Mouse (Mus musculus) layer of hippocampus, postnatal 25 days (tissue): ENCODE measurements around the gene Osbpl10. TPM values are rescaled to one million over a fixed set of nuclear protein-coding genes. Genes with fewer than 3 reads are reported as not detected.

Experiments
- DNase-seq, 2 experiments: peaks; one replicate each; pipeline ENCODE4 v3.0.0; 2022; ENCODE audit warnings: mixed read lengths in 2 of 2, low spot score in 1 of 2; ENCODE audit errors: extremely low spot score in 1 of 2
- total RNA-seq, 2 experiments: library from RNA; stranded (reverse); gene quantifications; 2 replicates each; pipeline ENCODE4 v1.2.3; 2021

Osbpl10 gene
- total RNA-seq, 2 experiments from 2014 or later = 20.0 to 20.9 TPM

DNA sequence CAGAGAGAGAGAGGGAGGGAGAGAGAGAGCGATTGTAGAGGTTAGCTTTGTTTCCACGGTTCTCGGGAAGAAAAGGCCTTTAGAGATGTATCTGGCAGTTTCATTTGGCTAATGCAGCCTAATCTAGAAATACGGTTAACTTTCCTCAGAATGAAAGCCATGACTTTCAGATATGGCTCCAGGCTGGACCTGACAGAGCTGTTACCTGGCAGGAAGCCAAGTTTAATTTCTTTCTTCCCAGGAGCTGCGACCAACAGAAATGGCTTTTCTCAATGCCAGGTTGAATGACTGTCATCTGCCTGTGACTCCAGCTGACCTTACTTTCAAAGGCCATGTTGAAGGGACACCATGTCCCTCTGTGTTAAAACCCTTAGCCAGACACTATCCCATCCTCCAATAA, 80.4 kb downstream of the Osbpl10 start:
- no peak for DNase-seq

DNA sequence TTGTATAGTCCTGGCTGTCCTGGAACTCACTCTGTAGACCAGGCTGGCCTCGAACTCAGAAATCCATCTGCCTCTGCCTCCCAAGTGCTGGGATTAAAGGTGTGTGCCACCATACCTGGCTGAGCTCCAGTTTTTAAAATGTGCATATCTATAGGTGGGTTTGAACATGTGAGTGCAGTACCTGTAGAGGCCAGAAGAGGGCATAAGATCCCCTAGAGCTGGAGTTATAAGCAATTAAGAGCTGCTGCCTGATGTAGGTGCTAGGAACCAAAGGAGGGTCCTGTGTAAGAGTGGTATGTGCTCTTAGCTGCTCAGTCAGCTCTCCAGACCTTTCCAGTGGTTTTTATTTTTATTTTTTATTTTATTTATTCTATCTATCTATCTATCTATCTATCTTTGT, 86.5 kb downstream of the Osbpl10 start:
- no peak for DNase-seq

DNA sequence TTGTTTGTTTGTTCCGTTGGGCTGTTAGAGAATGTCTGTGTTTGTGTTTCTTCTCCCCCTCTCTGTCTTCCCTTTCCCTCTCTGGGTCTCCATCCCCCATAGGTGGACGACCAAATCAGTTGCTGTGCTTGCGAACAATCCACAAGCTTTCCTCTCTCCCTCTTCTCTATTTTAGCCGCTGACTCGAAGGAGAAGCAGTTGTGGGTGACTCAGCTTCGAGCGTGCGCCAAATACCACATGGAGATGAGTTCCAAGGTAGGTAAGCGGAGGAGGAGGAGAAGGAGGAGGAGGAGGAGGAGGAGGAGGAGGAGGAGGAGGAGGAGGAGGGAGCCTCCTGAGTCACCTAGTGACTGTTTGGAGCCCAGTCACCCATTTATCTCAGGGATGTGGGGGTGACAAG, 88.7 kb downstream of the Osbpl10 start:
- no peak for DNase-seq

DNA sequence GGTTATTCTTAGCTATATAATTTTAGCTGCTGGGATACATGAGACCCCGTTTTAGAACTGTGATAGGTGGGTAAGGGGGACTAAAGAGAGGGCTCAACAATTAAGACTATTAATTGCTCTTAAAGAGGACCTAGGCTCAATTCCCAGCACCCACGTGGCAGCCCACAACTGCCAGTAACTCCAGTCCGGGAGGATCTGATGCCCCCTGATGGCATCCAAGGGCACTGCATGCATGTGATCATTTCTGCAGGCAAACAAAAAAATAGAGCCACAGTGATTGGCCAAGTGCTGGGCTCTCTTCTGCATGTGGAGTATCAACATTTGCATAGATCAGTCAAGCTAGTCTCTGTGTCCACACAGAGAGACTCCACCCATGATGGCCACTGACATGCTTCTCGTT, 96.8 kb downstream of the Osbpl10 start:
- no peak for DNase-seq

DNA sequence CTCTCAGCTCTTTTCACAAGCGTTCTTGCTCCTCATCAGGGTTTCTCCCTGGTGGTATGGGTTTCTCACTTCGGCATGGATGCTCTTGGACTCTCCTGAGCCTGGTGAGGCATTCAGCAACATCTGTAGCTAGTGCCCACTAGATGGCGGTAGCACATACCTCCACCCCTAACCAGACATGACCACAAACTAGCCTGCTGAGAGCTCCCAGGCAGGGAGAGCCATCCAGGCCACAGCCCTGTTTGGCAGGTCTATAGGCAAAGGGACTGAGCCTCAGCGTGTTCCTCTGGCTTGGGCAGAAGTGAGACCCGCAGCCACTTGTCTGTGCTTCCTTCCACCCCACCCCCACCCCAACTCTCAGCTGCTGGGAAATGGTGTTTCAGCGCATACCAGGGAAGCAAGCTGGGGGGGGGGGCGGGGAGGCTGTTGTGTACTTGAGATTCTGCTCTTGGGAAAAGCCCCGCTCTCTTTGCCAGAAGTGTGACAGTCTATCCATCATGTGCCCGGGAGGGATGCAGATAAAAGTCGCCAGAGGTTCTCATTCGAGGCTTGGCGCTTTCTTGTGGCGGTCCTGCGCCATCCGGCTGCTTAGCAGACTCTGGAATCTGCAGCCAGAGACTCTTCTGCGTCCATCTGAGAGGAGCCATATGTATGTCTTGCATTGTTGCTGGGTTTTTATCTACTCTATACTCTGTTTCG, 110.1 kb downstream of the Osbpl10 start:
- peak; percentile 39 to 56 for DNase-seq

DNA sequence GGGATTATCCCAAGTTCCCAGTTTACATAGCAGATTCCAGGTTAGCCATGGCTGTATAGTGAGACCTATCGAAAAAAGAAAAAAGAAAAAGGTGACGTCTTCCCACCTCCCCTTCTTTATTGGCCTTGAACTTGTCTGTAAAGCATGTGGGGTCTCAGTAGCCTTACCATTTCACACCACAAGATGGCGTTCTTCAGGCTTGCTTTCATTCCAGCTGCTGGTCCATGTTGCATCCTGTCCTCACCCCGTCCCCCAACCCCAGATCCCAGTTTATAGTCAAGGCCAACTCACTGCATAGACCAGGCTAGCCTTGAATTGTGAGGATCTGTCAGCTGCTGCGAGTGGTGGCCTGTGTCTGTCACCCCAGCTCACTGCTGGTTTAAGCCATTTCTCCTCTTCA, 111.3 kb downstream of the Osbpl10 start:
- no peak for DNase-seq

DNA sequence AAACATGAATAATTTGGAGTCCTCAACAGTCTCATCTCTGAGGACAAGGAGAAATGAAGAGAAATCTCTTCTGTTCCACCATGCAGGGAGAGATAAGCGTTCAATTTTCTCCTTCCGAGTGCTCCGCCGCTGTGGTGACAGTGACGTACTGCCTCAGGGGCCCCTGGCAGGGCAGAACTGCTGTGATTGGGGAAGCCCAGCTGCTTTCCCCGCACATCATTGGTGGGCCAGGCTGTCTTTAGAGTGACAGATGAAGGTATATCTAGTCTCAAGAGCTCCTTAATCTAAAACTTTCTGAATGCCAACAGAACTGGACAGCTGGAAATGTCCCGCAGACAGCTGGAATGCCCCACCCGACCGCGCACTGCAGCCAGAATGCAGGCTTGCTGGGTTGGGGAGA, 118.1 kb downstream of the Osbpl10 start:
- no peak for DNase-seq

DNA sequence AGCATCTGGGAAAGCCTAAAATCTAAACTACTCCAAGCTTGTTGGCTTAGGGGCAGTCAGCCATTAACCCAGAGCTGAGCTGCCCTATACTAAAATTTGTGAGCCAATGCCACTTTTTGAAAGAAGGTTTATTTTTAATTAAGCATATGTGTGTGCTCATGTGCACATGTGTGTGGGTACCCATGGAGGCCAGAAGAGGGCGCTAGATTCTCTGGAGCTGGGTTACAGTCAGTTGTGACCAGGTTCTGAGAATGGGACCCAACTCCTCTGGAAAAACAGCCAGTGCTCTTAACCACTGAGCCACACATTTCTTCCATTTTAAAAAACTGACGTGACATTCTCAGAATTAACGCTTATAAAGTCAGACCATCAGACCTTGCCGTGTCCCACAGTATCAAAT, 119.0 kb downstream of the Osbpl10 start:
- DNase-seq = no peak

DNA sequence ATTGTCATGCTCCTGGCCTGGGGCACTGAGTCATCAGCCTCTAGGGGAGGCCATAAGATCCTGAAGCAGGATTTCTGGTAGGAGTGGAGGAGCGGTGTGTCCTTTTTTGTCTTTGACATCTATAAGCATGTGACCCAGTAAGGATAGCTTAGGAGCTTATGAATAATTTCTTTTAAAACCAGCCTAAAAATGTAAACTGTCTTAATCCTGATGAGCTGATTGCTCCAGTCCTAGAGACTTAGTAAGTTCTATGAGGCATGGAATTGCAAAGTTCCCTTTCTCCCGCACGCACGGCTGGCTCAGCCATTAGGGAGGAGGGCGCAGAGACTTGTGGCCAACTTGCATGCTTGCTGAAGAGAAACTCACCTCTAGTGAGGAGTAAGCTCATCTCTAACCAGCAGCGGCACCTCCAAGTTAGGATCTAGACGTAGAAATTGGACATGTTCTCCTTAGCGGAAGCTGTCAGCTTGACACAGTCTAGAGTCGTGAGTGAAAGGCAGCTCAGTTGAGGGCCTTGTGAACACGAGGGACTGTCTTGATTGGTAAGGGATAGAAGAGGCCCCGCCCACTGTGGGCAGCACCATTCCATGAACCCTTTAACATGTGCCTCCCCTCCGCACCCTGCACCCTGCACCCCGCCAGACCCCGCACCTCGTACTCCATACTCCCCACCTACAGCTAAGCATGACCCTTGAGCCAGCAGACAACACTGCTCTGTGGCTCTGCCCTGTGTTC, 122.0 kb downstream of the Osbpl10 start:
- DNase-seq = no peak

DNA sequence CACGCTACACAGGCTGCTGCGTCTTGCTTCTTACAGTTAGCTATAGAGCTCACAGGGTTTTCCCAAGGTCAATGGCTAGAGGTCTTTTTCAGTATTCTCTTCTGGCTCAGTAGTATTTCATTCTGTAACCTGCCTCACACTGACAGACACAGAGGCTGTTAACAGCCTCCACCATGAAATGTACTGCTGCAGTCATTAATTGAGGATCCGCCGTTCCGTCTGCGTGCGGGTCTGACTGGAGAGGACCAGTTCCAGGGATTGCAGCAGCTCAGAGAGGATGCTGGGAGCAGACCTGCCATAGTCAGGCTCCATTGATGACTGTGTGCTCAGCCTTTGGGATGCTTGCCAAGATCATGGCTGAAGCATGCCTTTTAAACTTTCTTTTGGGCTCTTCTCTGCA, 129.1 kb downstream of the Osbpl10 start:
- no peak for DNase-seq

DNA sequence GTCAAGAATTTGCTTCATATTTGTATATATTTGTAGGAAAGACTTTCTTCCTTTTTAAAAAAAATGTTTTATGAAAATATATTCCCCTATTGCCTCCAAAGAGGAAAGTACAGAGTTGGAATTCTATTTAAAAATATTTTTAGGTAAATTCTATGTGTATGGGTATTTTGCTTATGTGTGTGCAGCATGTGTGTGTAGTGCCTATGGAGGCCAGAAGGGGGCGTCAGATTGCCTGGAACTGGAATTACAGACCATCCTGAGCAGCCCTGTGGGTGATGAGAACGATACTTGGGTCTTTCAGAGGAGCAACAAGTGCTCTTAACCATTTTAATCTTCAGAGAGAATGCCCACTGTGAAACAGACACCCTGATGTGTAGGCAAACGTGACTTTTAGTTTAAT, 132.3 kb downstream of the Osbpl10 start:
- no peak for DNase-seq

DNA sequence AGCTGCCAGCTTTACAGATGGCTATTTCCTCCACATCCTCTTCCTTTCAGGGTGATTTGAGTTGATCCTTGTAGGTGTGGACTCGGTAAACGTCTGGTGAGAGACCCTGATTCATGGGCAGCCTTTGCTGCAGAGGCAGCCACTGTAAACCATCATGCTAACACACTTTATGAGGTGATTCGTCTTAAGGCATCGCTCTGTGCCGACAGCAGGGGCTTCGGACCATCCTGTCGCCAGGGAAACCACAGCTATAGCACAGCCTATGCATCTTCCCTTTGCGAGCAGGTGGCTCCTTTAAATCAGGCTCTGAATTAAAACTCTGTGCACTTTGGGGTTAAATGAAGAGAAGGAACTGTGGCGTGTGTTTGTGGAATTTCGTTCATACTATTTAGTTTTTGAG, 138.9 kb downstream of the Osbpl10 start:
- DNase-seq = no peak

DNA sequence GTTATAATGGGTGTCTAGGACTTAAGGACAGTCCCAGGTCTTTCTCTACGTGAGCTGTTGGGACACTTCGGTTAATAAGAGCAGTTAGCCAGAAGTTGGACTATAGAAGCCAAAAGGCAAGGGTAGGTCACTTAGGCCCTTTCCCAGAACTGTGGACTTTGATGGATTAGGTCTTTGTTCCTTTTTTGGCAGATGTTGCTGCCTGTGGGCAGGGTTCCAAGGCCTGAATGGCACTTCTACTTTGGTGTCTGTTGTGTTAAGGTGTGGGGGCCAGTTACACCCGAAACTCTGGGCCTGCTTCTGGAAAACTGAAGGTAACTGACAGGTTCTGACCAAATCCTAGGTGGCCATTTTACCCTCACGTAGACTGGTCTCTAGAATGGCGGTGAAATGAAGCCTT, 141.9 kb downstream of the Osbpl10 start:
- DNase-seq = no peak

DNA sequence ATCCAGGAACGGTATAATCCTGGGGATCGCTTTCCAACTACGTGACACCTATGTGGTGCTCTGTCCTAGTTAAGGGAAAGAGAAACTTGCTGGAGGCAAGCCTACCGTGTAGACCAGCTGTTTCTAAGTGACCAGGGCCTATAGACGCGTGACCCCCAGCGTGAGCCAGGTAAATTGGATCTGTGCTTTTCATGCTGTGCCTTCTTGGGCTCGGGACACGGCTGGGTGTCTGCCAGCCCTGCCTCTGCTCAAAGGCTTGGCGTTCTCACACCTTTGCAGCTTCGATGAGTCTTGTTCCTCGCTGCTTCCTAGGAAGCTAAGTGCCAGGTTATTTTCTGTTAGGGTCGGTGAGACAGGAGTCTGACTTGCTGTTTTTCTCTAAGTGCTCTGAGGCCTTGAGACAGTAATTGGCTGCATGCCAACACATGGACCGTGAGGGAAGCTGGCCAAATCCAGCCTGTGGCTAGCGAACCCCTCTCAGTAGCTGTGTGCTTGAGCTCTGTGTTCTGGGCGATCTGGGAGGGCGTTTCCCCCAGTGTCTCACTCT, 142.4 kb downstream of the Osbpl10 start:
- DNase-seq = peak in 1 of 2 experiments; percentile 13

DNA sequence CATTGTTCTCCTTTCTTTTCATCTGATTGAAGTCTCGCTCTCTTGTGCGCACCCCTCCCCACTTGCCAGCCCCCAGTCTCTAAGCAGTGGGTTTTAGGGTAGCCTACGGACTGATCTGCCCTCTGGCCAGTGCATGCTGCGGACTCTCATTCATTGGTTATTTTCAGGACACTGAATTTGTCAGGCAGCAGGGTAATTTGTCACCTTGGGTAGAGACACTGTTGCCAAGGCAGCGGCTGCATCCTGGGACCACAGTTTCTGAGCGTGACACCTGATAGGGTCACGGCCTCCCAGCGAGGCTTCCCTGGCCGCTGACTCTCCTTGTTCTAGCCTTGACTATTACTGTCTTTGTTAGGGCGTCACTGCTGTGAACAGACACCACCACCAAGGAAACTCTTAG, 149.0 kb downstream of the Osbpl10 start:
- no peak for DNase-seq

DNA sequence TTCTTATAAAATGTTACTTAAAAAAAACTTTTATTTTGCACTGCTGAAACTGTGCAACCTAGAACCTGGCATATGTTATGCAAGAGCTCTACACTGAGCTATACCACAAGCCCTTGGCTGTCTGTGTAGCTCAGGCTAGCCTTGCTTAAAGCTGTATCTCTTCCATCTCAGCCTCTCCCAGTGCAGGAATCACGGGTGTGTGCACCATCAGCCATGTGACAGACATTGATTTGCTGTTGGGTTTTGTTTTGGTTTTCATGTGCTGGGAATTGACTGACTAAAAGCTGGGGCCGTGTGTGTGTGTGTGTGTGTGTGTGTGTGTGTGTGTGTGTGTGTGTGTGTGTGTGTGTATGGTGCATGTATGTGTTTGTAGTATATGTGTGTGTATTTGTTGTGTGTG, 155.6 kb downstream of the Osbpl10 start:
- DNase-seq = no peak

DNA sequence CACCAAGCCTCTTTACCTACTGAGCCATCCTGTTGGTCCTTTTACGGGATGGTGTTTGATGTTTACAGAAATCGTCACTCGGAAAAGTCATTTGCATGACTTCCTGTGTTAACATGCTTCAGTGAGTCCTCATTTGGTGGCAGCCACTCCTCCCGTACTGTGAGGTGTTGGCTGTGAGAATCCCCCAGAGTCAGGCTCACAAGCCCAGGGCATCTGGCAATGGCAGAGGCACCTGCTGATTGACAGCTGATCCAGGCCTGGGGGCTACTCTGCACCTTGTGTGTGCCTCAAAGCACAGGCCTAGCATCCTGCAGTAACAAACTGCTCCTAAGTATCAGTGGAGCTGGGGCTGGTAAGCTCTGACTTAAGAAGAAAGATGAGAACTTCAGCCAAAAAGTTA, 156.4 kb downstream of the Osbpl10 start:
- DNase-seq = no peak

DNA sequence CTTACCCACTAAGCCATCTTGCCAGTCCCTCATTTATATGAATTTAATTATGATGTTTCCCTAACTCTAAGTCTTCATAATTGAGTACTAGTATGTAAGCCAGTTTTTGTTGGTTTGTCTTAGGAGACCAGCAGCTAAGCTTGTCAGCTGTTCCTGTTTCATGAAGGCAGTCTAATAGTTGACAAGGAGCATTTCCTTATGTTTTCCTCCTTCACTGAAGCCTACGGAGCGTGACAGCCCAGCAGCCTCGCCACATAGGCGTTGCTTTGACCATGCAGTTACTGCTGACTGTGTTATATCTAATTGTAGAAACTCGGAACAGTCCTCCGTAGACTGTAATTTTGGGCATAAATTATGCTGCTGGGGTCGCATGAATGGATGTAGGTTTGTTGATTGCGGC, 157.0 kb downstream of the Osbpl10 start:
- DNase-seq = no peak

DNA sequence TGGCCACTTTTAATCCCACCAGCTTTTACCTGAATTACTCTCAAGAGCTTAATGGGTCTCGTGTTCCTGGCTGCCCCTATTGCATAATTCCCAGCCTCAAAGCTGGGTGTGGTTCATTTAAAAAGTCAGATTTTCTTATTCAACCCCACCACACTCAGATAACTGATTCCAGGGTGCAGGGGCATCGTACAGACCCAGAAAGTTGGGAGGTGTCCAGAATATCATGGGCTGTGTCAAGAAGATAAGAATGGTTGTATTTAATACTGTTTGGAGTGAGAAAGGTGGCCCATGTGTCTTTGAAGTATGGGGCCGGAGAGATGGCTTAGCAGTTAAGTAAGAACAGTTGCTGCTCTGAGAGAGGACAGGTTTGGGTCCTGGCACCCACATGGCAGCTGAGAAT, 159.5 kb downstream of the Osbpl10 start:
- no peak for DNase-seq

DNA sequence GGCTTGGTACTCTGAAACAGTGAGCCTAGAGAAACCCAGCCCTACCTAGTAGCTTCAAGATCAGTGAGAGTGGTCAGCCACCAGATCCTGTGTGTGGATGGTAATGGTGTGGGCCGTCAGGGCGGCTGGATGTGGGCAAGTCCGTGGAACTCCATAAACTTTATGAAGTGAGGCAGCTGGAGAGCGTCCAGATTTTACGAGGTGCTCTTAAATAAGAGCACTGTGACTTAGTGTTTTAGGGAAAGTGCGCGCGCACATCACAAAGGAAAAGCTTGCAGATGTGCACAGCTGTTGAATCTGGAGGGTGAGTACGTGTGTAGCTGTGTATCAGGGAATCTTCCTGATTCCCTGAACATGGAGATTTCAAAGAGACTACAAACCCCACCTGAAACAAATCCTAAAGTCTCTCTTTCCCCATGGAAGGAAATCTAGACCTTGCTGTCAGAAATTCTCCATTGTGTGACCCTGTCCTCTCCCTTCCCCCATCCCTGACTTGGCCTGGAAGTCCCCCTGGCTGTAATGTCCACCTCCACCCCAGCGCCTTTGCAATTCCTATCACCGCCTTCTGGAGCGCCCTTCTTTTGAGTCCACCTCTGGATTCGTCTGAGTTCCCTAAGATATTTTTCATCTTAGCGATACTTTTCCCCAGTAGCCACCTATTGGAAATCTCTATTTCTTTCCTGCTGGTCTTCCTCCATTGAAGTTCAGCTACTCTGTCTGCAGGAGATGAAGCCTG, 161.4 kb downstream of the Osbpl10 start:
- DNase-seq = no peak

DNA sequence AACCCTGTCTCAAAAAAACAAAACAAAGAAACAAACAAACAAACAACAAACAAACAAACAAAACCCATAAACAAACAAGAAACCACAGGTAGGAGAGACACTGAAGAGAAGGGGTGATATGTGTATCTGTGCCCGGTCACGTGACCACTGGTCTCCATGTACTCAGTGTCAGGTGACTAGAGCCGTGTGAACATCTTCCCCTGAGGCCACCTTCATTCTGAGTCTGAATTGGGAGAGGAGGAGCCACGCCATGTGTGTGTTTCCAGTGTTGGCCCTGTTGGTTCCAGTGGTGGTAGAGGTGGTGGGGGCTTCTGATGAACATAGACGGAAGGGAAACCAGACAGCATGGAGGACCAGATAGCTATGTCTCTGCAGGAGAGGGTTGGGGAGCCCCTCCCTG, 168.8 kb downstream of the Osbpl10 start:
- DNase-seq = no peak
